Mouse (Mus musculus): ENCODE measurements at regions not wholly inside any gene's neighbourhood (a gene's known extent, or its start where the extent isn't known, plus 50 kb on each side); places are given as distances from the start of the nearest gene placed in this dataset.

GRCm38 (mm10) chr1:108339827-108340226, 750.0 kb downstream of the Serpinb8 start:
- no peak for DNase-seq (ENCODE audit: low read depth, low spot score)

GRCm38 (mm10) chr1:108341352-108341751, 751.5 kb downstream of the Serpinb8 start:
- DNase-seq (ENCODE audit: low read depth, low spot score): no peak

- no peak for DNase-seq (ENCODE audit: low read depth, low spot score)
These were observed 774.0 kb downstream of the Serpinb8 start for GRCm38 (mm10) chr1:108363788-108364187.

GRCm38 (mm10) chr1:108369904-108370600, 780.2 kb downstream of the Serpinb8 start:
- no peak for DNase-seq (ENCODE audit: low read depth, low spot score)

GRCm38 (mm10) chr1:108389930-108390329, 800.1 kb downstream of the Serpinb8 start:
- DNase-seq (ENCODE audit: low read depth, low spot score): no peak

- DNase-seq (ENCODE audit: low read depth, low spot score): no peak
These were observed 800.7 kb downstream of the Serpinb8 start for GRCm38 (mm10) chr1:108390497-108390896.

- DNase-seq (ENCODE audit: low read depth, low spot score): no peak
These were observed 850.0 kb downstream of the Serpinb8 start for GRCm38 (mm10) chr1:108439845-108440244.

GRCm38 (mm10) chr1:108452776-108453175, 863.0 kb downstream of the Serpinb8 start:
- no peak for DNase-seq (ENCODE audit: low read depth, low spot score)

GRCm38 (mm10) chr1:108472031-108472430, 882.2 kb downstream of the Serpinb8 start:
- no peak for DNase-seq (ENCODE audit: low read depth, low spot score)

GRCm38 (mm10) chr1:108498854-108499253, 909.0 kb downstream of the Serpinb8 start:
- DNase-seq (ENCODE audit: low read depth, low spot score): no peak

GRCm38 (mm10) chr1:108527424-108527823, 937.6 kb downstream of the Serpinb8 start:
- no peak for DNase-seq (ENCODE audit: low read depth, low spot score)

- DNase-seq (ENCODE audit: low read depth, low spot score): no peak
These were observed 948.4 kb downstream of the Serpinb8 start for GRCm38 (mm10) chr1:108538238-108538637.

- peak; percentile 82 for DNase-seq (ENCODE audit: low read depth, low spot score)
These were observed 958.9 kb downstream of the Serpinb8 start for GRCm38 (mm10) chr1:108548721-108549120.

- DNase-seq (ENCODE audit: low read depth, low spot score): no peak
These were observed 969.1 kb downstream of the Serpinb8 start for GRCm38 (mm10) chr1:108558882-108559281.

- peak; percentile 53 for DNase-seq (ENCODE audit: low read depth, low spot score)
These were observed 973.2 kb downstream of the Serpinb8 start for GRCm38 (mm10) chr1:108562981-108563380.

GRCm38 (mm10) chr1:108571977-108572376, 982.2 kb downstream of the Serpinb8 start:
- no peak for DNase-seq (ENCODE audit: low read depth, low spot score)

GRCm38 (mm10) chr1:108572765-108573164, 983.0 kb downstream of the Serpinb8 start:
- no peak for DNase-seq (ENCODE audit: low read depth, low spot score)

GRCm38 (mm10) chr1:108576806-108577205, 987.0 kb downstream of the Serpinb8 start:
- DNase-seq (ENCODE audit: low read depth, low spot score): no peak

- no peak for DNase-seq (ENCODE audit: low read depth, low spot score)
These were observed 988.0 kb downstream of the Serpinb8 start for GRCm38 (mm10) chr1:108577793-108578192.

- DNase-seq (ENCODE audit: low read depth, low spot score): no peak
These were observed 1003.1 kb downstream of the Serpinb8 start for GRCm38 (mm10) chr1:108592720-108593422.

- no peak for DNase-seq (ENCODE audit: low read depth, low spot score)
These were observed 1007.3 kb downstream of the Serpinb8 start for GRCm38 (mm10) chr1:108597129-108597528.
